Mouse (Mus musculus) kidney, adult 18-20 months (tissue): ENCODE measurements around the gene 1700018B08Rik.

Experiments used
- DNase-seq: peaks from one replicate; pipeline ENCODE4 v3.0.0; 2021

Gene 1700018B08Rik

GRCm38 (mm10) chr8:121561636-121562345 is 17.7 kb upstream of the 1700018B08Rik start:
- no peak for DNase-seq

GRCm38 (mm10) chr8:121560432-121561100 is 16.4 kb upstream of the 1700018B08Rik start:
- DNase-seq, result no peak

DNA sequence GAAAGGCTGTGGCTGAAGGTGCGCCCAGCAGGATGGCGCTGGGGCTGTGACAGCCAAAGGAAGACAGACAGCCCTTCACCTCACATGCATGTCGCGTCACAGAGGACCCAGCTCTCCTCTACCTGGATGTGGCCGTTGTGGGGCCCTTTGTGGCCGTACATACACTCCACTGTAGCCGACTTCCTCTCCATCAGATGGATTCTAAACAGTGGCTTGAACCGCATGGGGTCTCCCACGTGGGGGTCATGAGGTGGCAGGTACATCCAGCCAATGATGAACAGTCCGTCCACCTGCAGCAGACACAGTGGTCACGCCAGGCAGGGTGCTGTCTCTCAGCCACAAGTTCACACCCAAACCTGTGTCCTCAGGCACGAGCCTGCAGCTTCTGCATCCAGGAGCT is 15.7 kb upstream of the 1700018B08Rik start:
- DNase-seq, result no peak

GRCm38 (mm10) chr8:121558538-121558937 is 14.4 kb upstream of the 1700018B08Rik start:
- no peak for DNase-seq

DNA sequence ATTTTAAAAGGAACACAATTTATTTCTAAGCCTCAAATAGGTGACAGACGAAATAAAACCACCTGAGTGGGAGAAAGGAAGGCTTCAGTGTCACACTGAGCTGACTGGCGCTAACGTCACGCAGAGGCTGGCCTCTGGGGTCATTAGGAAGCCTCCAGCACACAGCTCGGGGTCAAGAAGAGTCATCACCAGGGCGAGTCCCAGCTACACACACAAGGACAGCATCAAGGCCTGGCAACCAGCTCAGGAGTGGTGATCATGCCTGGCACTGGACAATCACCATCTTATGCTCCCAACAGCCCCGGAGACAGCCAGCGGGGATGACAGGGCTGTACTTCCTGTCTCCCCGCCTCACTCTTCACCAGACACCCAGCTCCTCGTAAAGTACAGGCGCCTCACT is 13.6 kb upstream of the 1700018B08Rik start:
- no peak for DNase-seq

DNA sequence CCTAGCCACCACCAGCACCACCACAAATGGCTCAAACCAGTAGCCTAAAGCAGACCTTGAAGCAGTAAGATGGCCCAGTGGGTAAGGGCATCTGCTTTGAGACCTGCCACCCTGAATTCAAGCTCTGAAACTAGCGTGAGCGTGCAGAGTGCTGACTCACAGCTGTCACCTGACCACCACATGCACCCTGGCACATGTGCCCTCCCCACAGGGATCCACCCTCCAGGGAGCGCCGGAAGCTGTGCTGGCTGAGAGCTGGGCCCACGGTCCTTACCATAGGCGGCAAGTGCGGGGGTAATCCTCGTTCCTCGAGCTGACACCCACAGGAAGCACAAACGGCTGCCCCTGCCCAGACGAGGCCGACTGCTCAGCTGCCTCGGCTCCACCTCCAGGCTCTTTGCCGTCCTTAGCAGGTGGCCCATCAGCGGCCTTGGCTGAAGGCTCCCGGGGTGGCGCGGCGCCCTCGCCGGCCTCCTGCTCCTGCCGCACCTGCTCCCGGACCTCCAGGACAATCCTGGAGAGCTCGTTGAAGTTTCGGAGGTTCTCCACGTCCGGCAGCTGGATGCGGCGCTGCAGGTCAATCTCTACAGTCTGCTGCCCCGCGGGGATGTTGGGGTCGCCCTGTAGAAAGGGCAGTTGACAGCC is 9.8 kb upstream of the 1700018B08Rik start:
- DNase-seq, result no peak

- no peak for DNase-seq
These were observed 8.4 kb upstream of the 1700018B08Rik start for GRCm38 (mm10) chr8:121552506-121552905.

DNA sequence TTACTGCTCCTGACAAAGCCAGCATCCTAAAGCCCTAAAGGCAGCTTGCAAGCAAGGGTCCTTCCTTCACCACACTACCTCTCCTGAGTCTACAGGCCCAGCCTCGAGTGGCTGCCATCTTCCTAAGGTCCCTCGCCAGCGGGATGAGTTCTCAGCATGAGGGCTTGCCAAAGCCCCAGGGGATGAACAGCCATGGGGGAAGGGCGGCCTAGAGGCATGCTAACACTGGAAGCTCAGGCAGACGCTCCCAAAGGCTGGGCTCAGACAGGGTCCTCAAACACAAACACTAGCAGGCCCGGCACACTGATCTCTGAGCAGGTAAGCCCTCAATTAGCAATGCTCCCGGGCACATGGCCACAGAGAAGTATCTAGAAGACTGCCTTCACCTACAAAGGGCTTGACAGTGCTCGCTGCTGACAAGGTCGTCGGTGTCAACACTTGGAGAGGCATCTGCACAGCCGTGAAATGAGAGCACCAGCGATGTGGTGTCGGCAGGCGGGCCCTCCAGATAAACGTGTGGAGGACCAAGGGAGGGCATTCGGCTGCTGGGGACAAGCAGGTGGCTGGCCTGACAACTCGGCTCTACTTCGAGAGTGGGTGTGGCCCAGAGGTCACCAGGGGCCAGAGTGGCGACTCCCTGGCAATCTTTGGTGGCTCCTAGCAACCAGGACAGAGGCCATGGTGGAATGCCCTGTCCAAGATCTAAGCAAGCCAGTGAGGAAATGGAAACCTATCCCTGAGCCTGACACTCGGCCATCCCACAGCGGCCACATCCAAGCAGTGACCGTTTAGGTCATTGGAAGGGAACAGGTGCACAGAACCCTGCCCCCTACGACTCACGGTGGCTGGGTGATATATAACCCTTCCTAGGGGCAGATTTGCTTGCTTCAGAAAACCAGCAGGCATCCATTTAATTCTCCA is 7.2 kb upstream of the 1700018B08Rik start:
- no peak for DNase-seq

DNA sequence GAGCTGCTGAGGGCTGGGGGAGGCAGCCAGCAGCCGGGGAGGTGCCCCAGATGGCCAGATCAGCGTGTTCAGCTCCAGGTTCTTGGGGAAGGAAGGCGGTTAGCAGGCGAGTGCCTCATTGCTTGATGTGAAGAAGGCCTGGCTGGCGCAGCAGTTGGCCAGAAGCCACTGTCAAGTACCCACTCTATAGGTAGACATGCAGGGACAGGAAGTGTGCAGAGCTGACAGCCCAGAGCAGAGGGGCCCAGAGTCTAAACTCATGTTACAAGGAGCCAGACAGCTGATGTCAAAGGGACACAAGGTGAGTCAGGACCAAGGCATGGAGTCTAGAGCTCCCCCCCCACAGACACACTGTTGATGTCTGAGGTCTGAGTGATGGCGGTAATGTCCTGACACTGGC is 5.9 kb upstream of the 1700018B08Rik start:
- no peak for DNase-seq

DNA sequence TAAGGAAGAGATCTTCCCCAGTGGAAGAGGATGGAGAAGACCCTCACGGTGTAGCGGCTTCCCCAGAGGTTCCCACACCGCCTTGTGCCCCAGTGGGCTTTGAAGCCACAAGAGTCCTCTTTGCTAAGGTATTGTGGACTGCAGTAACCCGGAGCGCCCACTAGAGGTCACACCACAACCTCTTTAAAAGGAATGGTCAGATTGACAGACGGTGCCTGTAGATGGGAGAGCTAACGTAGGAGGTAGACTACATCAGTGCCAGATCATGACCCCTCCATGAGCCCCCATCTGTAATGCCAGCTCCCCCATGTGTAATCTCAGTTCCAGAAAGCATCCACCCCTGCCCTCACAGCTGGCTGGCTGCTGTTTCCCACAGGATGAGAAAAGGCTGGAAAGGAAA is 3.0 kb upstream of the 1700018B08Rik start:
- peak; percentile 81 for DNase-seq

DNA sequence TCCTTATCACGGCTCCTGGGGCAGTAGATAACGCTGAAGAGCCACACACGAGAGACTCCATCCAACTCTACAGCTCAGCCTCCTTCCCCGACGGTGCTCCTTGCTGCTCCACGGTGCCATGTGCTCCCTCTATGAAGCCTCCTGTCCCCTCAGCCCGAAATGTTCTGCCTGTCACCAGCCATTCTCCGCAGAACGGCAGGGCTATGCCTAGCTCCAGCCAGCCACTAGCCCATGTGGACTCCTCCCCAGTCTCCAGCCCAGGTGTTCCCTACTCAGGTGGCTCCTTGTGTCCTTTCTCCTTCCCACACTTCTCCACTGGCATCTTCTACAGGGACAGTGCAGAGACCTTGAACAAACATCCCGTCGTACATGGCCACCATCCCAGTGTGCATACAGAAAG is 816 bp upstream of the 1700018B08Rik start:
- DNase-seq, result no peak

GRCm38 (mm10) chr8:121542901-121543300 is 1.2 kb downstream of the 1700018B08Rik start:
- no peak for DNase-seq

- no peak for DNase-seq
These were observed 2.3 kb downstream of the 1700018B08Rik start for GRCm38 (mm10) chr8:121541862-121542261.

GRCm38 (mm10) chr8:121532381-121532780 is 11.7 kb downstream of the 1700018B08Rik start:
- peak; percentile 38 for DNase-seq

DNA sequence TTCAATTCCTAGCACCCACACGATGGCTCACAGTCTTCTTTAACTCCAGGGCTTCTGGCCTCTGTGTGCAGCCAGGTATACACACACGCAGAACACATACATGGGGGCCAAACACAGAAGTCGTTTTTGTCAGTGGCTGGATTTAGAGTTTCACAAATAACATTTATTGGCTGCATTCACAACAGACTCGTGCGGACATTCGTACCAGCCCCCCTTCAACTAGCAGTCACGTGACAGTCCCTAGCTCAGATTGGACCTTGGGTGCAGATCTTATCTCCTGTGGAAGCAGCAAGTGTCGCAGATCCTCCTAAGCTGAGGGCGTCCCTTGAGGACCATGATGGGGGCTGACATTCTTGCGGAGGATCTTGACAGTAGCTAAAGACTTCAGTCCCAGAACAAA is 13.5 kb downstream of the 1700018B08Rik start:
- no peak for DNase-seq

DNA sequence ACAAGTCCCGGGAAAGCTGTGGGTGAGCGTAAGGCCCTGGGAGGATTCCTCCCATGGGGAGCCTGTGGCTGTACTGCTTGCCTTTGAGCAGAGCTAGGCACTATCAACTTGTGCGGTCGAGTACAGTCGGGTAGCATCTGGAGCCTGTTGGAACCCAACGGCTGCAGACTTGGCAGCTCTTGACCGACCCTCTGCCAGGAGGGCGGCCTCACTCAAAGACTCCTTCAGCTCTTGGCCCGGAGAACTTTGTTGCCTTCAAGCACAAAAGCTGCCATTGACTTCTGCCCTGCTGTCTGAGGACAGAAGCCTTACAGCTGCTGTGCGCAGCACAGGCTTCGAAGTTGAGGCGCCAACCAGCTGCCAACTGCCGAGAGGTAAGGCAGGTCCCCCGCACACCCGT is 15.3 kb downstream of the 1700018B08Rik start:
- DNase-seq, result peak; percentile 18

- no peak for DNase-seq
These were observed 16.4 kb downstream of the 1700018B08Rik start for GRCm38 (mm10) chr8:121527751-121528150.

DNA sequence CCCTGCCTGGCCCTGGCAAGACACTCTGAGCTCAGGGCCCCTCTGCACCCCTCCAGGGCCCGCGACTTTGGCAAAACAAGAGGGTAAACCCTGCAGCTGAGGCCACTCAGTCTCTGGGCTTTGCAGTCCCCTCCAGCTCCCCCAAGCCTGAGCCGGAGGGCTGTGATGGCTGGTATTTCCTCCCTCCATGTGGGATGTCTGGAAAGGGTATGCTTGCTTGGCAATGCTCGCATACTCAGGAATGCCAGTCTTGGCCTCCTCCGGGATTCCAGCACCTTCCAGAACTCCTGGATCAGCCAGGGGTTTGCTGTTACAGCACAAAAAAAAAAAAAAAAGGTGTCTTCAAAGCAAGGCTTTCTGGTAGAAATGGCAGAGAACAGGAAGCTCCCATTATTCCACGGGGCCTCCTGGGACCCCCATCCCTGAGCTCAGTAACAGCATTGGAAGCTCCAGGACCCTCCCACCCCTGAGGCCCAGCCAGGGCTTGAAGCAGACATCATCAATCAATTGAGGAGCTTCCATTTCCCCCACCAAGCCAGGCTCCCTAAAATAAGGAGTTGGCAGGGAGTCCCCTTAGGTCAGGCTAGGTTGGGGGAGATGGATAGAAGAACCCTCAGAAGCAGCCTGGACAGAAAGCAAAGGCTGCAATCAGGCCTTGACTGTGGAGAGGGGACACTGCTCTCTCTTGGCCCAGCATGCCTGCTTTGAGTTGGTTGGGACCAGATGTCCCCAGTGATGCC is 17.1 kb downstream of the 1700018B08Rik start:
- DNase-seq, result no peak

- no peak for DNase-seq
These were observed 18.9 kb downstream of the 1700018B08Rik start for GRCm38 (mm10) chr8:121525111-121525818.

- DNase-seq, result peak; percentile 84
These were observed 30.7 kb downstream of the 1700018B08Rik start for GRCm38 (mm10) chr8:121513429-121513828.

DNA sequence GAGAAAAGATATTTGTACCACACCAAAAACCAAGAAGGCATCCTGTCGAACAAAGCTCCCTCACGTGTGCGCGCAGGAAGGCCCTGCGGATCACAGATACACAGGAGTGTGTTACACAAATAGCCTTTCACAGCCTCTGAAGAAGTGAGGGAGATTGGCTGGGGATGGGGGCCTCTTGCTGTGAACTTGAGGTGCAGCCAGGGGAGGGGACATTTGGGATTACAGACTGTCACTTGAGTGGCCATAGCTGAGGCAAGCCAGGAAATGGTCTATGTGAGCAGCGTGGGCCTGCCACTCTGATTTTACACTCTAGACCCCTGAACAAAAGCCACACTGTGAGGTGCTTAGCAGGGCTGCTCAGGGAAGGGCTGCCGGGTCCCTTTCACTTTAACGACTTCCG is 32.4 kb downstream of the 1700018B08Rik start:
- no peak for DNase-seq

DNA sequence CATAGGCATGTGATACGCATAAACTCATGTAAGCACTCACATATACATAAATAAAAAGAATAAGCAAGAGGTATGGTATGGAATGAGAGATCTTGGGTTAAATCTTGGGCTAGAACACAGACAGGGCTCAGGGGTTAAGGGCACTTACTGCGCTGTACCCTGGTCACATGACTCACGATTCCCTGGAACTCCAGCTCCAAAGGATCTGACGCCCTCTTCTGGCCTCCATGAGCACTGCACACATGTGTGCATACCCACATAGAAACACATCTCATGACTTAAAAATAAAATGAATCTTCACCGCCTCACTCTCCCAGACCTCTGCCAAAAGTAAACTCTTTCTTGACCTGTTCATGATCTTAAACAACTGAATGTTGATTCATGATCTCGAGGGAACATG is 46.5 kb downstream of the 1700018B08Rik start:
- no peak for DNase-seq
